Mouse (Mus musculus) megakaryocyte, embryonic 14.5 days (primary cell): ENCODE results near the gene Sat1. TPM values are rescaled to one million over a fixed set of nuclear protein-coding genes. Genes with fewer than 3 reads are reported as not detected.

Source experiments
- H3K27me3 ChIP-seq: replicated peaks from 2 replicates; pipeline ENCODE3; 2012; ENCODE audit warnings: inconsistent platforms
- H3K36me3 ChIP-seq: replicated peaks from 2 replicates; pipeline ENCODE3; 2012; ENCODE audit warnings: low read length, inconsistent platforms, mixed read lengths
- H3K4me1 ChIP-seq: 2 replicates; pipeline ENCODE4 v1.6.1; 2012; ENCODE audit warnings: inconsistent platforms
- H3K4me3 ChIP-seq: replicated peaks from 2 replicates; pipeline ENCODE3; 2012; ENCODE audit warnings: moderate library complexity, mild to moderate bottlenecking, inconsistent platforms
- H3K9me3 ChIP-seq: 2 replicates; pipeline ENCODE4 v1.6.1; 2012; ENCODE audit warnings: inconsistent platforms
- FLI1 ChIP-seq: IDR thresholded peaks from 2 replicates; pipeline ENCODE4 v1.6.1; 2012; ENCODE audit warnings: low read length, inconsistent platforms, mixed read lengths
- GATA1 ChIP-seq: IDR thresholded peaks from 3 replicates; pipeline ENCODE4 v1.6.1; 2012; ENCODE audit warnings: mixed read lengths, low read length, inconsistent platforms, borderline replicate concordance
- polyA plus RNA-seq: library from polyadenylated mRNA; stranded (reverse); fragments of >175 nt; gene quantifications from 2 replicates; pipeline ENCODE4 v1.2.3, GENCODE M21; 2012; ENCODE audit warnings: low replicate concordance; ENCODE audit not compliant: insufficient read depth

Gene Sat1
- polyA plus RNA-seq, 1 experiment, result 49.7 TPM

DNA sequence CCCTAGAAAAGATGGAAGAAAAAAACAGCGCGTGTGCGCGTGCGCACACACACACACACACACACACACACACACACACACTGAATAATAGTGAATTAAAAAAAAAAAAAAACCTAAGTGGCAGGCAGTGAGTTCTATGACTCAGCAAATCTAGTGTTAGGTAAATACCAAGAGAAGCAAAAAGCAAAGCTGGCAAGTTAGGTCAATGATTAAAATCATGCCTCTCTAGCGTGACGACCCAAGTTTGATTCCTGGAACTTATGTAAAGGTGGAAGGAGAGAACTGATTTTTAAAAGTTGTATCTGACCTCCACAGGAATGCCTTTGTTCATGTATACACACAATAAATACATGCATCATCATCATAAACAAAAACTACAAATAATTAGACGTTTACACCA, 46.4 kb downstream of the Sat1 start:
- TF ChIP-seq GATA1, result no peak
- H3K4me1 ChIP-seq, result no peaks in the 10 kb centered on the region

DNA sequence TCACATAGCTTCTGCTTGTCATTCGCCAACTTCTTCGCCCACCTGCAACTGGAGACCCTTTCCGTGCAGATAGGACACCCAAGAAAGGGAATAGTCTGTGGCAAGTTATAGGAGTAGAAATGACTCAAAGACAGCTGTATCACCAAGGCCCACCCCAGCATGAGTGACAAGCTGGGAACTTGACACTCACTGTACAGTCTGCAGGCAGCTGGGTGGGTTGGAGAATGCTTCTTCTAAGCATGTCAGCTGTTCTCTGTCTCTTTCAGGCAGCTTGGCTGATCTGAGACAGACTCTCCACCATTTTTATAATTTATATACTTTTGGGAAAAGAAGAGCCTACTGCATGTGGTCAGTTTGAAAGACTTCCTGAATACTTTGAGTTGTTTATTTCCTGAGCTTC, 48.6 kb downstream of the Sat1 start:
- TF ChIP-seq GATA1, result no peak
- TF ChIP-seq FLI1, result no peak
- no peaks in the 10 kb centered on the region for H3K9me3 ChIP-seq
- no peaks in the 10 kb centered on the region for H3K36me3 ChIP-seq
- no peak overlapping the region for H3K4me3 ChIP-seq
- H3K27me3 ChIP-seq, result no peaks in the 10 kb centered on the region
- no peaks in the 10 kb centered on the region for H3K4me1 ChIP-seq

More for the DNA sequence above, 46.4 kb downstream of the Sat1 start:
- Histone ChIP-seq H3K36me3 (no peaks in the 10 kb centered on the region), H3K4me3 (no peak overlapping the region), H3K27me3 (no peaks in the 10 kb centered on the region), H3K9me3 (peaks cover 6% of the 10 kb centered on the region)

DNA sequence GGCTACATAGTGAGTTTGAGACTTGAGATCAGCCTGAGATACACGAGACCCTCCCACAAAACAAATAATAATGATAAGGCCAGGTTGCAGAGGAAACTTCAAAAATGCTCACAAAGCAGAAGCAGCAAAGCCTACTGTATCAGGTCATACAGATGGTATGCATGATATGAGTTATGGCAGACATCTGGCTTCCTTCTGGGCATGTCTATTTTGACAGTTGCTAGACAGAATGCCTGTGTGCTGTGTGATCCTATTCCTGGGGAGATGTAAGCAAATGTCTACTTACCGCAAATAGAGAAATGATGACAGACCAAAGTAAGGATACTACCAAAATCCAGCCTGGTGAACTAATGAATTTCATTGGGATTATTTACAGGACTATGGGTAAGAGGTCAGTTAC, 49.9 kb downstream of the Sat1 start:
- TF ChIP-seq FLI1 (no peak), GATA1 (no peak)
- H3K4me1 ChIP-seq, result no peaks in the 10 kb centered on the region
- no peaks in the 10 kb centered on the region for H3K9me3 ChIP-seq
- no peaks in the 10 kb centered on the region for H3K36me3 ChIP-seq
- no peak overlapping the region for H3K4me3 ChIP-seq
- H3K27me3 ChIP-seq, result no peaks in the 10 kb centered on the region

DNA sequence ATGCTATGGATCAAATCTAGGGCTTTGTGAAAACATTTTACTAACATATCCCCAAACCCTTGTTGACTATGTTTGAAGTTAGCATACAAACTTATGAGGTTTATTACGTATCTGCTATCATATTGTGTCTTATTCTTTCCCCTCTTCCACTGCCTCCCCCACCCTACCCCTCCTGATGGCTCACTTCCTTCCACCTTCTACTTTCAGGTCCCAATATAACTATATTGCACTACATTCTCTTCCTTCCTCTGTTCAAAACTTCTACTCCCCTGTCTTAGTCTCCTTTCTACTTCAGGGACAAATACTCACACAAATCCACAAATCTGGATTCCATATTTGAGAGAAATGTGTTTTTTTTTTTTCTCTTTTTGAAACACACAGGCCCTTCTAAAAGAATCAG, 52.7 kb downstream of the Sat1 start:
- Histone ChIP-seq H3K4me3 (no peak overlapping the region), H3K36me3 (no peaks in the 10 kb centered on the region), H3K4me1 (no peaks in the 10 kb centered on the region), H3K9me3 (no peaks in the 10 kb centered on the region), H3K27me3 (no peaks in the 10 kb centered on the region)
- TF ChIP-seq GATA1, result no peak
- TF ChIP-seq FLI1, result no peak

Other genes with a start within 250 kb of the Sat1 start
- not detected in 2 replicates for gene Magea8, start 220.6 kb downstream of the Sat1 start, polyA plus RNA-seq
- not detected in 2 replicates for gene Magea5, start 153.3 kb downstream of the Sat1 start, polyA plus RNA-seq
- not detected in 2 replicates for gene Magea1, start 126.7 kb downstream of the Sat1 start, polyA plus RNA-seq
- not detected in 2 replicates for gene Magea2, start 122.8 kb downstream of the Sat1 start, polyA plus RNA-seq
- not detected in 2 replicates for gene Cldn34b2, start 88.0 kb downstream of the Sat1 start, polyA plus RNA-seq
- gene Acot9, start 46.0 kb upstream of the Sat1 start, polyA plus RNA-seq, result 3.1 and 7.0 TPM in 2 replicates
- gene Prdx4, start 124.3 kb upstream of the Sat1 start, polyA plus RNA-seq, result 32.8 TPM in 1 of 2 replicates, not detected in the other